Mouse (Mus musculus): ENCODE results near the gene Unc5cl. TPM values are rescaled to one million over a fixed set of nuclear protein-coding genes. Genes with fewer than 3 reads are reported as not detected.

Gene Unc5cl
- polyA plus RNA-seq, 1 experiment from 2014 or later = 0.23 TPM

DNA sequence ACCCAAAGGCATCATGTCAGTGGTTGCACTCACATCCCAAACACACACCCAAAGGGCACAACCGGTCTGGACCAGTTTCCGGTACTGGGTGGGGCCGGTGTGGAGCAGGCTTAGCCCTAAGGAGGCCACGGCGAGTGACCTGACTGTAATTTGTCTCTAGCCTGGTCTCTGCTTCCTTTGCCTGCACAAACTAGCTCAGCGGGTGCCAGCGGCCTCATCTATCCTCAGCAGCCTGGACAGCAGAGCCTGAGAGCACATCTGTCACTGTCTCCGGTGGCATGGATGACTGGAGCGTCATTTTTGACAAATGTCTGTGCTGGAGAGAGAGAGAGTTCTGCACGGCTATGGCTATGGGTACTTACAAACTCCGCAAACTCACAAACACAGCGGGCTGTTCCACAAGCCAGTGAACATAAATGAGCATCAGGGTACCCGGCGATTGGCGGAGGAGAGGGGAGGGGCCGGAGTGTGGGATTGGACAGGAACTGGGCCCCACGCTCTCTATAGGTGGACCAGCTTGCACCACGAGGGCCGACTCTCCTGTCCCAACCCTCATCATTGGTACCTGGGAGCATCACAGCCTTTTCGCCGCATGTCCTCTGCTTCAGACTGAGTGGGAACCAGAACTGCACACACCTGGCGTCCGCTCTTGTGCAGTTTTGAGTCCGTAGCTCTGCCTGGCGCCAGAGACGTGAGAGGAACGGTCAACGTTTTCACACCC lies 90.7 kb downstream of the Unc5cl start:
- ATAC-seq (ENCODE audit: extremely low read depth, insufficient number of reproducible peaks, low FRiP score, low TSS enrichment) = no peak; the same call in 1 of the 2 replicates
- 67% methylated on average over 28 of the region's 28 CpGs for WGBS
- Histone ChIP-seq H3K9me3 (peaks cover 10% of the 10 kb centered on the region; the same call in 1 of the 2 replicates), H3K9ac (no peak overlapping the region), H3K36me3 (no peaks in the 10 kb centered on the region), H3K4me3 (no peak overlapping the region), H3K27me3 (replicated peaks) (peaks cover 7% of the 10 kb centered on the region), H3K27ac (replicated peaks) (no peak overlapping the region), H3K4me1 (no peaks in the 10 kb centered on the region), H3K4me2 (no peak overlapping the region)

DNA sequence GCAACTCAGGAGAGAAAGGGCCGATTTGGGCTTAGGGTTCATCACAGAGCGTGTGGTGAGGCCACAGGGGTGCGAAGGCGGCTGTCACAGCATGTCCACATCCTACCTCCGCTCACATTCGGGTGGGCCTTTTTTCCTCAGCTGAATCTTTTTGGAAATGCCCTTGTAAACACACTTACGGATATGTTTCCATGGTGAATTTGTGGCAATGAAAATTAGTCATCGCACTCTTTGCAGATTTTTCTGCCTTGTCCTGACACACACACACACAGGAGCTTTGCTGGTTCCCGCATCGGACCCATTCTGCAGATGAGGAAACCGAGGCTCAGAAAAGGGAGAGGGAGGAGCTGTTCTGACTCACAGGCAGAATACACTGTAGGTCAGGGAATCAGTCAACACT lies 91.3 kb downstream of the Unc5cl start:
- H3K9me3 ChIP-seq = peaks cover 10% of the 10 kb centered on the region; the same call in 1 of the 2 replicates

DNA sequence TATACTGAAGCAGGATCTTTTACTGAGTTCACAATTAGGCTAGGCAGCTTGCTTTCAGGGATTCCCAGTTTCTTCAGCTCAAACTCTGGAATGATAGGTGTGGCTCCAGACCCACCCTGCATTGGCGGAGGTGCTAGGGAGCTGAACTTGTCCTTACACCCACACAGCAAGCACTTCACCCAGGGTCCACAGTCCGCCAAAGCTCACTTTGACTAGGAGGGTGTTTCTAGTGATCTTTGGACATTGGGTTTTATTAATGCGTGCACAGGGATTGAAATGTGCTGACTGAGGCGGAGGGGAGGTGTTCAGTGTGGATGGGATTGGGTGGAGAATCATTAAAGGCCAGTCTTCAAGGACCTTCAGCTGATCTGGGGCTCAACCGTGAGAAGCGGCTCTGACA lies 93.0 kb downstream of the Unc5cl start:
- WGBS = 76% methylated on average over 6 of the region's 6 CpGs
- H3K27me3 ChIP-seq (replicated peaks) = peaks cover 7% of the 10 kb centered on the region
- H3K36me3 ChIP-seq = no peaks in the 10 kb centered on the region
- no peak for ATAC-seq (ENCODE audit: extremely low read depth, insufficient number of reproducible peaks, low FRiP score, low TSS enrichment)
- peaks cover 10% of the 10 kb centered on the region; the same call in 1 of the 2 replicates for H3K9me3 ChIP-seq
- no peak overlapping the region for H3K4me2 ChIP-seq
- no peaks in the 10 kb centered on the region for H3K4me1 ChIP-seq
- no peak overlapping the region for H3K27ac ChIP-seq (replicated peaks)
- no peak overlapping the region for H3K4me3 ChIP-seq
- H3K9ac ChIP-seq = no peak overlapping the region

More for the DNA sequence above, 91.3 kb downstream of the Unc5cl start:
- Histone ChIP-seq H3K27me3 (replicated peaks) (peaks cover 7% of the 10 kb centered on the region), H3K4me2 (no peak overlapping the region), H3K4me3 (no peak overlapping the region), H3K27ac (replicated peaks) (no peak overlapping the region), H3K9ac (no peak overlapping the region), H3K36me3 (no peaks in the 10 kb centered on the region), H3K4me1 (no peaks in the 10 kb centered on the region)
- ATAC-seq (ENCODE audit: extremely low read depth, insufficient number of reproducible peaks, low FRiP score, low TSS enrichment) = no peak
- WGBS = 82% methylated on average over 11 of the region's 11 CpGs

DNA sequence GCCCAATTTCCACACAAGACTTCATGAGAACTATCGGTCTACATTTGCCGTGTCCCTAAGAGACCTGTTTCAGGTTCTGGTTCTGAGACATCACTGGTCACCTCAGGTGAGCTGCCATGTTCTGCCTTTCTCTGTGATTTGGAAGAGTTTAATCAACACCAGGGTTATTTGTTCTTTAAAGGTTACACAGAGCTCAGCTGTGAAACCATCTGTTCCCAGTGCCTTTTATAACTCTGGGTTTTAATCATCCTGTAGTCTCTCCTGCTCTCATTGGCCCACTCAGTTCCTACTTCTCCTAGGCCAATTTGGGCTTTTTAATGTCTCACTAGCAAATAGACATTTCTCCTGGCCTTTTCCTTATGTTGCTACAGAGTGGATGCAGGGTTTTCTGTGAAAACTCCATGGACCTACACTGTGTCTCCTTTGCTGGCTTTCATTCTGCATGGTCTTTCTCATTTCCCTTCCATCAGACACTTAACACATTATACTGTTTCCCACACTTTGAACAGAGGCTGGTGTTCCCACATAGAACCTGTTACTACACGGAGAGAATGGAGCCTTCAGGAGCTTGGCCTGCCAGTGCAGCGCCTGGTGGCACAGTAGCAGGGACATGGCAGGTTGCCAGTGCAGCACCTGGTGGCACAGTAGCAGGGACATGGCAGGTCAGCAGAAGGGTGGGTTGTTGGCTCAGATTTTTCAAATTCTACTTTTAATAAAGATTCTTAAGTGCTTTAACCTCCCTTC lies 97.3 kb downstream of the Unc5cl start:
- Histone ChIP-seq H3K4me2 (no peak overlapping the region), H3K4me1 (no peaks in the 10 kb centered on the region), H3K27me3 (replicated peaks) (peaks cover 23% of the 10 kb centered on the region), H3K9ac (no peak overlapping the region), H3K9me3 (peaks cover 10% of the 10 kb centered on the region; the same call in 1 of the 2 replicates), H3K4me3 (no peak overlapping the region), H3K27ac (replicated peaks) (no peak overlapping the region), H3K36me3 (no peaks in the 10 kb centered on the region)
- WGBS = 75% methylated on average over 4 of the region's 4 CpGs
- no peak for ATAC-seq (ENCODE audit: extremely low read depth, insufficient number of reproducible peaks, low FRiP score, low TSS enrichment)

DNA sequence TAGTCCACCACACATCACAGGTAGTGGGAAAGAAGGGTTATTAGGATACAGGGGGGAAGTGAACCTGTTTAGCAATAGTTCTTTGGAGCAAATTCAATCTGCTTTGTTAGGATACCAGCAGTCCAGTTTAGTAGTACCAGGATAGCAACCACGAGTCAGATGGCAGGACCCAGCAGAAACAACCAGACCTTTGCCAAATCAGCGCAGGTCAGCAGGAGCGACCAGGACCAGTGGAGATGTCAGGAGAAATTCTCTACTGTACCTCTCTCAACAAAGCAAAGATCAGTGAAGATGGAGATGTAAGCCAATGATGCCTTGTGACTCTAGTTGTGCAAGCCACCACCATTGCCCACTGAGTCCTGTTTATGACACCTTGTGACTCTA lies 97.8 kb downstream of the Unc5cl start:
- no peak overlapping the region for H3K4me2 ChIP-seq
- ATAC-seq (ENCODE audit: extremely low read depth, insufficient number of reproducible peaks, low FRiP score, low TSS enrichment) = no peak
- H3K9me3 ChIP-seq = peaks cover 10% of the 10 kb centered on the region; the same call in 1 of the 2 replicates
- H3K36me3 ChIP-seq = no peaks in the 10 kb centered on the region
- WGBS = 73% methylated on average over 3 of the region's 3 CpGs
- H3K9ac ChIP-seq = no peak overlapping the region
- no peak overlapping the region for H3K4me3 ChIP-seq
- H3K4me1 ChIP-seq = no peaks in the 10 kb centered on the region
- H3K27ac ChIP-seq (replicated peaks) = no peak overlapping the region
- H3K27me3 ChIP-seq (replicated peaks) = peaks cover 23% of the 10 kb centered on the region

DNA sequence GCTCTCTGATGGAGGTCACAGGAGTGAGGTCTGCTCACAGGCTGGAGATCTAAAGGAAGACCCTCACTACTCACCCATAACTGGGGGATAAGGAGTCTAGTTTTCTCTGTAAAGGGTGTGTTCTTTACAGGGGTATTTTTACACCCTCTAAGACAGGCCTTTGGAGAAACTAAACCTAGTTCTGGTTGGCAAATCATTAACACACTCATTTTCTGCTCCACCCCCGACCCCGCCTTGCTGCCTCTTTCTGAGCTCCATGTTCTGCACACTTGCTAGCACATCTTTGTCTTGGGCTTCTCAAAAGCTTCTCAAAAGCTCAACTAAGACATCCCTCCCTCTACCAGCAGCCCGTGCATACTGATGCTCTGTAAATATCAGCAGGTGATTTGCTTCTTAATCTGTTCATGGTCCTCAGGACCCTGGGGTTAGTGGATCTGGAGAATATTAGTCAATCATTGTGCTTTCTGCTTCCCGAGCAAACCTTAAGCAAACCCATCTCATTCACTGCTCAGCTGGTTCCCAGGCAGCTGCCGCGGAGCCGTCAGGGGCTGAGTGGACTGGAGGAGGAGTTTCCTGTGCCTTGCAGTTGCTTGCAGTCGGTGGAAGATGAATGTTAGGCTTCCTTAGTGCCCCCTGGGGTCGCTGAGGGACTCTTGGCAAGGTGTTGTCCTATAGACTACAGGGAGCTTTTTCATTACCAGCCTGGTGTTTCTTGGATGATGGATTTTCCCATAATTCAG lies 101.7 kb downstream of the Unc5cl start:
- Histone ChIP-seq H3K27ac (replicated peaks) (no peak overlapping the region), H3K27me3 (replicated peaks) (peaks cover 23% of the 10 kb centered on the region), H3K9ac (no peak overlapping the region), H3K4me1 (no peaks in the 10 kb centered on the region), H3K36me3 (no peaks in the 10 kb centered on the region), H3K4me2 (no peak overlapping the region), H3K4me3 (no peak overlapping the region), H3K9me3 (no peaks in the 10 kb centered on the region)
- no peak for ATAC-seq (ENCODE audit: extremely low read depth, insufficient number of reproducible peaks, low FRiP score, low TSS enrichment)
- WGBS = 29% methylated on average over 9 of the region's 9 CpGs

DNA sequence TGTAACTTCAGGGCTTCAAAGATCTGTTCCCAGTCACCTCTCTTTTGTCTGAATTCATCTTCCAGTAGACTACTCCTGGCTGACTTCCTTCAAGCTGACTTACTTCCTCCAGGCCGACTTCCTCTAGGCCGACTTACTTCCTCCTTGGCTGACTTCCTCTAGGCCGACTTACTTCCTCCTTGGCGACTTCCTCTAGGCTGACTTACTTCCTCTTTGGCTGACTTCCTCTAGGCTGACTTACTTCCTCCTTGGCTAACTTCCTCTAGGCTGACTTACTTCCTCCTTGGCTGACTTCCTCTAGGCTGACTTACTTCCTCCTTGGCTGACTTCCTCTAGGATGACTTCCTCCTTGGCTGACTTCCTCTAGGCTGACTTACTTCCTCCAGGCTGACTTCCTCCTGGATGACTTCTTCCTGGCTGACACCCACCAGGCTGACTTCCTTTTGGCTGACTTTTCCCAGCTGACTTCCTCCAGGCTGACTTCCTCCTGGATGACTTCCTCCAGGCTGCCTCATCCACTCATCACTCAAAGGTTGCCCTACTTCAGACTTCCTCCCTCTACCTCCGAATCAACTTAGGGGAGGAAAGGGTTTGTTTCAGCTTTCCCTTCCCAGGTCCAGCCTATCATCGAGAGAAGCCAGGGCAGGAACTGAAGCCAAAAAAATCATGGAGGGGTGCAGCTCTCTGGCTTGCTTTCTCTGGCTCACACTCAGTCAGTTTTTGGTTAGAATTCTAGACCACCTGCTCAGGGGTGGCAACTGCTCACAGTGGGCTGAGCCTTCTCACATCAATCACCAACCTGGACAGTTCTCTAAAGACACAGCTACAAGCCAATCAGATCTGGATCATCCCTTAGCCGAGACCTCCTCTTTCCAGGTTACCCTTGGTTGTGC lies 103.4 kb downstream of the Unc5cl start:
- no peak overlapping the region for H3K4me3 ChIP-seq
- H3K27ac ChIP-seq (replicated peaks) = no peak overlapping the region
- 78% methylated on average over 7 of the region's 7 CpGs for WGBS
- no peaks in the 10 kb centered on the region for H3K9me3 ChIP-seq
- no peaks in the 10 kb centered on the region for H3K36me3 ChIP-seq
- H3K9ac ChIP-seq = no peak overlapping the region
- H3K27me3 ChIP-seq (replicated peaks) = peaks cover 23% of the 10 kb centered on the region
- no peak overlapping the region for H3K4me2 ChIP-seq
- no peaks in the 10 kb centered on the region for H3K4me1 ChIP-seq
- ATAC-seq (ENCODE audit: extremely low read depth, insufficient number of reproducible peaks, low FRiP score, low TSS enrichment) = no peak

DNA sequence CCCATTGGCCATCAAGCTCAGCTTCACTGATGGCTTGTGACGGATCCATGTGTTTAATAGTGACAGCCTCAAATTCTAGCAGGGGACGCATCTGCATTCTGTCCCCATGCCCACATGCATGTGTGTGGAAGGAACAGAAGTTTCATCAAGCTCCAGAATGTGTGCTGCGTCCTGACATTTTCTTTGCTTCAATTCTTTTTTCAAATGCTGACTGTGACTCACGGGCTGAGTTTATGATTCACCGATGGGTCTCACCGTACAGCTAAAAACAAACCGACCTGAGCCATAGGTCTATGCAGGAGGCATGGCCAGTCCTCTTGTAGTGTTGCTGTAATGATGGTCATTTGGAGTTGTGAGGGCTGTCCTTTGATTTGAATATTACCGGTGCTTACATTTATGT lies 110.2 kb downstream of the Unc5cl start:
- no peaks in the 10 kb centered on the region for H3K4me1 ChIP-seq
- no peak overlapping the region for H3K9ac ChIP-seq
- no peaks in the 10 kb centered on the region for H3K9me3 ChIP-seq
- 79% methylated on average over 8 of the region's 8 CpGs for WGBS
- no peak for ATAC-seq (ENCODE audit: extremely low read depth, insufficient number of reproducible peaks, low FRiP score, low TSS enrichment)
- H3K4me3 ChIP-seq = no peak overlapping the region
- no peaks in the 10 kb centered on the region for H3K36me3 ChIP-seq
- H3K4me2 ChIP-seq = no peak overlapping the region
- H3K27ac ChIP-seq (replicated peaks) = no peak overlapping the region
- H3K27me3 ChIP-seq (replicated peaks) = no peaks in the 10 kb centered on the region

DNA sequence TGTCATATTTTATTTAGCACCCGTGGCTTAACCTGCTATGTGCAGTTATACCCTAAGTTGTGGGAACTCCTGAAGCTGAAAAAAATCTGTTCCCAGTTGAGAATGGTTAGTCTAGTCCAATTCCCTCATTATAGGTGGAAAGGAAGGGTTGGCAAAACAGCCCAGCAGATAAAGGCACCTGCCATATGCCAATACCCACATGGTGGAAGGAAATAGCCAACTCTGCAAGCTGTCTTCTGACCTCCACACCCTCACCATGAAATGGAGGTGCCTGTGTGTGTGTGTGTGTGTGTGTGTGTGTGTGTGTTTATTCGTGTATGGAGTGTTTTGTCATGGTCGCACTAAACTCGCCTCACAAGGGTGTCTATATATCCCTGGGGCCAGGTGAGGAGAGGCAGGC lies 115.0 kb downstream of the Unc5cl start:
- H3K4me1 ChIP-seq = no peaks in the 10 kb centered on the region
- WGBS = 72% methylated on average over 4 of the region's 4 CpGs

DNA sequence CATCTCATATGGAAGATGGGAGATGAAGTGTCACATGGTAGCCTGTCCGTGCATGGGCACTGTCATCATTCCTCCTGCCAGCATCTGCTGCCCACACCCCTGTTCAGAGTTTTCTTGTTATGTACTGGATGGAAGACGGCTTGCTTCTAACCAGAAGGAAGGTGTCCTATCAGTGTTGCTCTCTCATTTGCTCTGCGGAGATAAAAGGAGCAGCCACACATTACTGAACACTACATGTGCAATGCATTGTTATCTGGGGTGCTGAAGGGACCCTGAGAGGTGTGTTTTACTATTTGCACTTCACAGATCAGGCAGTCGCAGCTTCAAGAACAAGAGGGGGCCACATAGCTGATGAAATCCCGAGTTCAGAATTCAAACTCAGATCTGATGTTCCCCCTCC lies 126.5 kb downstream of the Unc5cl start:
- 0 out of 2 replicates have a peak, but pooled peaks cover 4% of the 10 kb centered on the region for H3K9me3 ChIP-seq
- no peak overlapping the region for H3K27ac ChIP-seq (replicated peaks)
- no peak for ATAC-seq (ENCODE audit: extremely low read depth, insufficient number of reproducible peaks, low FRiP score, low TSS enrichment)
- peaks cover 35% of the 10 kb centered on the region for H3K4me1 ChIP-seq
- no peaks in the 10 kb centered on the region for H3K36me3 ChIP-seq
- H3K9ac ChIP-seq = no peak overlapping the region
- H3K4me3 ChIP-seq = no peak overlapping the region
- no peaks in the 10 kb centered on the region for H3K27me3 ChIP-seq (replicated peaks)
- WGBS = 38% methylated on average over 5 of the region's 5 CpGs
- H3K4me2 ChIP-seq = no peak overlapping the region

More for the DNA sequence above, 115.0 kb downstream of the Unc5cl start:
- H3K9me3 ChIP-seq = no peaks in the 10 kb centered on the region
- H3K4me3 ChIP-seq = no peak overlapping the region
- ATAC-seq (ENCODE audit: extremely low read depth, insufficient number of reproducible peaks, low FRiP score, low TSS enrichment) = no peak
- no peak overlapping the region for H3K4me2 ChIP-seq
- no peaks in the 10 kb centered on the region for H3K36me3 ChIP-seq
- H3K27me3 ChIP-seq (replicated peaks) = no peaks in the 10 kb centered on the region
- no peak overlapping the region for H3K9ac ChIP-seq
- no peak overlapping the region for H3K27ac ChIP-seq (replicated peaks)
